Mouse (Mus musculus) myocyte (in vitro differentiated cells): Measurements from ENCODE around the gene Zdhhc8. TPM values are rescaled to one million over a fixed set of nuclear protein-coding genes. Genes with fewer than 3 reads are reported as not detected.

Source experiments
- H3K27me3 ChIP-seq: one replicate; pipeline ENCODE4 v1.6.1; 2011; ENCODE audit not compliant: control insufficient read depth, insufficient read depth, insufficient read length
- H3K36me3 ChIP-seq: one replicate; pipeline ENCODE4 v1.6.1; 2011; ENCODE audit not compliant: control insufficient read depth, insufficient read depth
- H3K4me2 ChIP-seq: one replicate; pipeline ENCODE4 v1.6.1; 2011; ENCODE audit warnings: low read depth, control low read depth
- H3K4me3 ChIP-seq: one replicate; pipeline ENCODE4 v1.5.1; 2011; ENCODE audit warnings: mild to moderate bottlenecking, control low read depth, moderate library complexity
- H3K79me2 ChIP-seq: one replicate; pipeline ENCODE4 v1.6.1; 2011; ENCODE audit not compliant: control insufficient read depth, insufficient read depth
- H3ac ChIP-seq: one replicate; pipeline ENCODE4 v1.6.1; 2011; ENCODE audit not compliant: control insufficient read depth, insufficient read length
- CEBPB ChIP-seq: IDR thresholded peaks from 2 replicates; pipeline ENCODE4 v1.6.1; 2011; ENCODE audit warnings: mild to moderate bottlenecking, moderate library complexity; ENCODE audit not compliant: poor library complexity, insufficient read depth, severe bottlenecking
- E2F4 ChIP-seq: IDR thresholded peaks from one replicate; pipeline ENCODE4 v1.6.1; 2011; ENCODE audit warnings: mild to moderate bottlenecking, control low read depth, moderate library complexity; ENCODE audit not compliant: insufficient read depth
- MAX ChIP-seq: IDR thresholded peaks from one replicate; pipeline ENCODE4 v1.6.1; 2011; ENCODE audit warnings: low read depth, mild to moderate bottlenecking, control low read depth
- MYOD1 ChIP-seq, 3 experiments: IDR thresholded peaks; one replicate each; pipeline ENCODE4 v1.6.1; 2011; ENCODE audit warnings: control low read depth in 2 of 3, low read depth in 2 of 3, mild to moderate bottlenecking in 2 of 3, moderate library complexity in 1 of 3; ENCODE audit not compliant: insufficient read length in 2 of 3, control insufficient read depth in 1 of 3
- MYOG ChIP-seq, 3 experiments: IDR thresholded peaks; one replicate each; pipeline ENCODE4 v1.6.1; 2011; ENCODE audit warnings: control low read depth in 2 of 3, low read depth in 2 of 3, mild to moderate bottlenecking in 2 of 3; ENCODE audit not compliant: insufficient read length in 2 of 3, control insufficient read depth in 1 of 3, insufficient read depth in 1 of 3
- POLR2A ChIP-seq: IDR thresholded peaks from one replicate; pipeline ENCODE4 v1.6.1; 2011; ENCODE audit warnings: low read depth, mild to moderate bottlenecking, control low read depth, moderate library complexity; ENCODE audit not compliant: insufficient read length
- POLR2AphosphoS2 ChIP-seq: IDR thresholded peaks from one replicate; pipeline ENCODE4 v1.6.1; 2011; ENCODE audit warnings: low read depth, control low read depth; ENCODE audit not compliant: insufficient read length
- REST ChIP-seq: IDR thresholded peaks from one replicate; pipeline ENCODE4 v1.6.1; 2011; ENCODE audit warnings: mild to moderate bottlenecking, control low read depth, moderate library complexity; ENCODE audit not compliant: insufficient read depth, insufficient read length
- SRF ChIP-seq: IDR thresholded peaks from one replicate; pipeline ENCODE4 v1.6.1; 2011; ENCODE audit warnings: low read depth; ENCODE audit not compliant: control insufficient read depth, insufficient read length
- TCF12 ChIP-seq: IDR thresholded peaks from one replicate; pipeline ENCODE4 v1.6.1; 2011; ENCODE audit warnings: mild to moderate bottlenecking, control low read depth; ENCODE audit not compliant: poor library complexity, insufficient read depth, severe bottlenecking
- TCF3 ChIP-seq: IDR thresholded peaks from one replicate; pipeline ENCODE4 v1.6.1; 2011; ENCODE audit warnings: low read depth, control low read depth; ENCODE audit not compliant: insufficient read length
- USF1 ChIP-seq: IDR thresholded peaks from one replicate; pipeline ENCODE4 v1.6.1; 2011; ENCODE audit warnings: low read depth, mild to moderate bottlenecking, control low read depth, moderate library complexity
- polyA plus RNA-seq: library from polyadenylated mRNA; unstranded; fragments of >200 nt; fragmentation: generic; extraction: Trizol; gene quantifications from one replicate; pipeline ENCODE4 v1.2.1, GENCODE M21; 2012; ENCODE audit warnings: missing spikeins

Zdhhc8 gene
- polyA plus RNA-seq, 1 experiment = 26.1 TPM

DNA sequence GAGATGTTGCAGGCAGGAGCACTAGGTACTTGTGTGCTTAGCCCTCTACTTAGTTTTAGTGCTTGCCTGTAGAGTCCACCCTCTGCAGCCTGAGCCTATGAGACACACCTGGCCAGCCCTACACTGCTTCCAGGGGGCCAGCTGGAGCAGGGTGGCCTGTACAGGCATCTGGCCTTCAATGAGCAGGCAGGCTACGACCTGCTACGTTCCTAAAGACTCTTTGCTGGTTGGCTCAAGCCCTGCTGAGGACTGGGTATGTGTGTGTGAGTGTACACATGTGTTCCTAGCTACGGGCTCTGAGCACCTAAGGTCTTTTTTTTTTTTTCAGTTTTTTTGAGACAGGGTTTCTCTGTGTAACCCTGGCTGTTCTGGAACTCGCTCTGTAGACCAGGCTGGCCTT lies 3.5 kb downstream of the Zdhhc8 start:
- Histone ChIP-seq H3ac (no peak overlapping the region), H3K27me3 (no peaks in the 10 kb centered on the region), H3K79me2 (peaks cover 53% of the 10 kb centered on the region), H3K36me3 (no peaks in the 10 kb centered on the region), H3K4me3 (no peak overlapping the region), H3K4me2 (no peak overlapping the region)
- TF ChIP-seq CEBPB (no peak), MYOG (IDR thresholded peaks at IDR 0.05; ENCODE audit: control insufficient read depth in 1 of 3, insufficient read depth in 1 of 3, insufficient read length in 2 of 3, low read depth in 2 of 3) (no peak), MAX (no peak), REST (no peak), USF1 (no peak), MYOD1 (IDR thresholded peaks at IDR 0.05; ENCODE audit: control insufficient read depth in 1 of 3, insufficient read length in 2 of 3, low read depth in 2 of 3) (no peak), TCF12 (no peak), POLR2A (no peak), POLR2AphosphoS2 (no peak), TCF3 (no peak), SRF (no peak), E2F4 (no peak)

- Histone ChIP-seq H3ac (no peak overlapping the region), H3K27me3 (no peaks in the 10 kb centered on the region), H3K79me2 (peaks cover 53% of the 10 kb centered on the region), H3K4me2 (no peak overlapping the region), H3K36me3 (peaks cover 2% of the 10 kb centered on the region), H3K4me3 (no peak overlapping the region)
- no peak for TF ChIP-seq MYOD1 (IDR thresholded peaks at IDR 0.05; ENCODE audit: control insufficient read depth in 1 of 3, insufficient read length in 2 of 3, low read depth in 2 of 3)
- TF ChIP-seq CEBPB = no peak
- no peak for TF ChIP-seq SRF
- no peak for TF ChIP-seq TCF3
- no peak for TF ChIP-seq E2F4
- no peak for TF ChIP-seq MYOG (IDR thresholded peaks at IDR 0.05; ENCODE audit: control insufficient read depth in 1 of 3, insufficient read depth in 1 of 3, insufficient read length in 2 of 3, low read depth in 2 of 3)
- TF ChIP-seq POLR2AphosphoS2 = no peak
- TF ChIP-seq USF1 = no peak
Observed at GRCm38 (mm10) chr16:18231047-18231446, 3.9 kb downstream of the Zdhhc8 start.

DNA sequence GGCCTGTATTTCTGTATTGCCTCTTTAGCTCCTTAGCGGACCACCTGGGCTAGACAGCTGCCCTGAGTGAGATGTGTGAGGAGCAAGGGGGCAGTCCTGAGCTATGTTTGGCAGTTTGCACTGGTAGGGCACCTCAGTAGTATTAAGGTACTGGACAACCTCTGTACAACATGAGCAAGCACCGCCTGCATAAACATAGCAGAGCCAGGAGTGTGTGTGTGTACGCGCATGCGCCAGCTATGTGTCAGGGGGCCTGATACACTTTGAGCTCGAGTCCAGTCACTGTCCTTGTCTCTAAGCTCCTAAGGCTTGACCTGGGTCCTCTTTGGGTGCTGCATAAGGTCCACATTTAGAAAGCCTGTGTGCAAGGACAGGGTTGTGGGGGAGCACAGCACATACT lies 4.3 kb downstream of the Zdhhc8 start:
- TF ChIP-seq MYOG (IDR thresholded peaks at IDR 0.05; ENCODE audit: control insufficient read depth in 1 of 3, insufficient read depth in 1 of 3, insufficient read length in 2 of 3, low read depth in 2 of 3) (no peak), TCF12 (no peak), MAX (no peak), REST (no peak), CEBPB (no peak), SRF (no peak), POLR2A (no peak), MYOD1 (IDR thresholded peaks at IDR 0.05; ENCODE audit: control insufficient read depth in 1 of 3, insufficient read length in 2 of 3, low read depth in 2 of 3) (no peak), TCF3 (no peak), USF1 (no peak), E2F4 (no peak)
- H3K4me2 ChIP-seq = peak overlapping the region; percentile 66
- H3K79me2 ChIP-seq = peaks cover 53% of the 10 kb centered on the region
- peaks cover 5% of the 10 kb centered on the region for H3K36me3 ChIP-seq
- no peak overlapping the region for H3ac ChIP-seq
- no peaks in the 10 kb centered on the region for H3K27me3 ChIP-seq
- H3K4me3 ChIP-seq = no peak overlapping the region

DNA sequence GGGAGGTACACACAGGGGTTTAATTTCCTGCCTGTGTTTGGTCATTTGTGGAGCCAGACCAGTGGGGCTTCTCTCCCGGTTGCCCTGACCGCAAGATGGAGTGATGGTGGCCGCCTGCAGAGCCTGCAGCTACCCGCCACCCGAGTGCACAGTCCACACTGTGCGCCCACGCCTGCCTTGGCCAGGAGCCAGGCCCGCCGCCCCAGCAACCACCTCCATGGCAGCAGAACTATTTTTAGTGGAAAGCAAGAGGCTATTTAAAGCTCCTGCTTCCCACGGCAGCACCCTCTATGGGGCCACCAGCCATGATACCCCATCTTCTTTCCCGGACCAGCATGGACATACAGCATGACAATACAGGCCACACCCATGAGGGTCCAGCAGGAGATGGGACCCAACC lies 5.3 kb downstream of the Zdhhc8 start:
- H3ac ChIP-seq = no peak overlapping the region
- peak overlapping the region; percentile 66 for H3K4me2 ChIP-seq
- TF ChIP-seq MYOD1 (IDR thresholded peaks at IDR 0.05; ENCODE audit: control insufficient read depth in 1 of 3, insufficient read length in 2 of 3, low read depth in 2 of 3) (peak in 1 of 3 experiments; percentile 35), MAX (no peak)
- H3K4me3 ChIP-seq = no peak overlapping the region
- H3K27me3 ChIP-seq = no peaks in the 10 kb centered on the region
- peaks cover 5% of the 10 kb centered on the region for H3K36me3 ChIP-seq
- H3K79me2 ChIP-seq = peaks cover 53% of the 10 kb centered on the region

DNA sequence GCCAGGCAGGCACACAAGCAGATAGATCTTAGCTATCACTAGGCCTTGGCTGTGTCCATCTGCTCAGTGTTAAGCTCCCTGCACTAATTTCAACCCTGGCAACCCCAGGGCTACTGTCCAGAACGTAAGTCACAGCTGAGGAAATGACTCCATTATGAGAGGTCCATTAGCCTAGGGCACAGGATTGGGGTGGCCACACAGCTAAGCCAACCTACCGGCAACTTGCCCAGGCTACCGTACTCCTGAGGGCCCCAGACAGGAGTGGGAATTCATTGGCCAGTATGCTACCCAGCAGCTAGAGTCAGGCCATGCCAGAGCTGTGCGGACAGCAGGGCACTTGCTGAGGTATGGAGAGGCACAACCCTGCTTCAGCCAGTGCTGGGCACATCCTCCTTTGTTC lies 6.1 kb downstream of the Zdhhc8 start:
- Histone ChIP-seq H3K4me2 (peak overlapping the region; percentile 46), H3K36me3 (peaks cover 5% of the 10 kb centered on the region), H3K27me3 (no peaks in the 10 kb centered on the region), H3K79me2 (peaks cover 46% of the 10 kb centered on the region), H3K4me3 (no peak overlapping the region), H3ac (no peak overlapping the region)
- no peak for TF ChIP-seq E2F4
- TF ChIP-seq POLR2A = no peak
- TF ChIP-seq MYOD1 (IDR thresholded peaks at IDR 0.05; ENCODE audit: control insufficient read depth in 1 of 3, insufficient read length in 2 of 3, low read depth in 2 of 3) = no peak
